Mouse (Mus musculus): ENCODE measurements around the gene Gm16253. TPM values are rescaled to one million over a fixed set of nuclear protein-coding genes. Genes with fewer than 3 reads are reported as not detected.

Gm16253 gene
- total RNA-seq, 2 experiments from 2014 or later, result not detected

DNA sequence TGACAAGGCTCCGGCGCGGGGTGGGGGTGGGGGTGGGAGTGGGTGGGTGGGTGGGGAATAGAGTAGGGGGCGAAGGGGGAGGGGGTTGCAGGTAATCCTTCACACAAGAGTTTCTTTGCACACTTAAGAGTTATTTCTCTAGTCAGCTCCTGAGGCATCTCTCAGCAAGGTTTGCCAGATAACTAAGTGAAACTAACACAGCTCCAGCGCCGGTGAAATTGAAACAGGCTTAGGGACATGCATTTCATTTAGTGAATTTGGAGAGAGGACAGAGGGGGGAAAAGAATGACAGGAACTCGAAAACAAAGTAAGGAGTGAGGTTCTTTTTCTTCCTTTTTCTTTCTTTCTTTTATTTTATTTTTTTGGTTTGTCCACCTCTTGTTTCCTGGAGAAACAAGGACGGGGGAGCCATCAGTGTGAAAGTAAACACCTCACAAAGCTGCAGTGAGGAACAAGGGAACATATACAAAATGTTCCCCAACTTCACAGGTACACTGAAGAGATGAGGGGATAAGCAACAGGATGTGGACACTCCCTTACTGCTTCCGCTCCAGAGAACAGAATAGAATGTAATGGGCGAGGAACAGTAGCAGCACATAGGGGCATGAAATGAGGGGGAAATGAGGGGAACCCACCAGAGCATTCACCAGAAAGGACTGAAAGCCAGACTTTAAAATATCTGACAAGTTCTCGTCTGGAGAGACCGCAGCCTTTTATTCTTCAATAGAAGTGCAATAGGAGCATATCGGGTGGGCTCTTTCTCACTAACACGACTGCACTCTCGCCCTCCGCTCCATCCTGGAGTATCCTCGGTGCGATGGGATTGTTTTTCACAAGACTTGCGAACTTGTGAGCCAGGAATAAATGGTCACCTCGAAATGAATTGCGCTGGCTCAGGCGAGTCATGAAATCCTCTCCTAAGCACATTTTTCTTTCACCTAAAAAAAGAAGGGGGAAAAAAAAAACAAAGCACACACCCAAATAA is 19.8 kb upstream of the Gm16253 start:
- no peak for ATAC-seq (replicated peaks; ENCODE audit: poor library complexity, severe bottlenecking)

DNA sequence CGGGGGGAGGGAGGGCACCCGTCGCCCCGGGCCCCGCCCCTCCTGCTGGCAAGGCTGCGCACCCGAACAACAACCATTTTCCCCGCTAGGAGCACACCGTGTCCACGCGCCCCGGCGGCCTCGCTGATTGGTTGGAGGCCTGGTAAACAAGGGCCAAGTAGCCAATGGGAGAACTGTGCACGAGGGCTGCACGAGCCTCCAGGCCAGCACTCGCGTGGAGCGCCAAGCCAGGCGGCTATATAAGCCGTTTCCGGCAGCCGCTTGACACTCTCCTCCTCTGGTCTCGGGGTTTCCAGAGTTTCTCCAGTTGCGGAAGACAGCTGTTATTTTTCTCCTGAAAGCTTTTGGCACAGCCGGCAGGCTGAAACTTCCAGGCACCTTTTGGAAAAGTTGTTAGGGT is 19.1 kb upstream of the Gm16253 start, which contains the start of gene Txnip:
Txnip (plus strand) TSS at position 264 of the 400 bp plus-strand sequence.
- ATAC-seq (replicated peaks; ENCODE audit: poor library complexity, severe bottlenecking), result peak; percentile 91

- ATAC-seq (replicated peaks; ENCODE audit: poor library complexity, severe bottlenecking), result no peak
Observed at GRCm38 (mm10) chr3:96558159-96558558, 18.6 kb upstream of the Gm16253 start.

- ATAC-seq (replicated peaks; ENCODE audit: poor library complexity, severe bottlenecking), result 0 out of 2 replicates have a peak, but pooled peaks have one; percentile 22
Observed at GRCm38 (mm10) chr3:96558668-96559196, 18.1 kb upstream of the Gm16253 start.

- peak; percentile 38 for ATAC-seq (replicated peaks; ENCODE audit: poor library complexity, severe bottlenecking)
Observed at GRCm38 (mm10) chr3:96559398-96559910, 17.3 kb upstream of the Gm16253 start.

- ATAC-seq (replicated peaks; ENCODE audit: poor library complexity, severe bottlenecking), result no peak
Observed at GRCm38 (mm10) chr3:96559911-96560850, 16.6 kb upstream of the Gm16253 start.

DNA sequence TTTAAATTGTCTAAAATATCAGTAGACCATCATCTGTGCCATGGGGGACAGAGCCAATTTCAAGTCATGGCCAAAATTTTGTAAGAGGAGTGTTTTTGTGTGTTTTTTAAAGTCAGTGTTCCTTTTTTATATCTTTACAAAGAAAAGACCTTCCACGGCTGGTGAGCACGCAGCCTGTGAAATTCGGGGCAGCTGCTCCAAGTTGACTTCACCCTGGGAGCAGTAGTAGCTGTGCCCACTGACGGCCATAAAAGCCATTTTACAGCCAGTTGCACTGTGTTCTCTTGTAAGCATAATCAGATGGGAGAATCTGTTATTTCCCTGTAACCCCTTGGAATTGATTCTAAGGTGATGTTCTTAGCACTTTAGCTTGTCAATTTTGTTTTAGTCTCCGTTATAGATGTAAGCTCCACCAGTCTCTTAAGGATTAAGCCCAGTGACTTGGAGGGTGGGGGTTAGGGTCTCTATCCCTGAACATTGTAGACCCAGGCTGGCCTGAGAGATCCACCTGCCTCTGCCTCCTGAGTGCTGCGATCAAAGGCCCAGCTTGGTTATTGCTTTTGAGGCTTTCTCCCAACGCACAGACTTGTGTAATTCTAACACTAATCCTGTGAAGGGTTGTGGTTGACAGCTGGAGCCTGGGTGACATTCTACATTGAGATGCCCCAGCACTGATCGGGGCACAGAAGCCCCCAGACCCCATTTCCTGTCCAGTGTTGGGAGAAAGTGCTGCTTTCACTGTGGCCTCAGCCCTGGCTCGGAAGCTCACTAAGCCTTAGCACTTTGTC is 15.7 kb upstream of the Gm16253 start:
- no peak for ATAC-seq (replicated peaks; ENCODE audit: poor library complexity, severe bottlenecking)

DNA sequence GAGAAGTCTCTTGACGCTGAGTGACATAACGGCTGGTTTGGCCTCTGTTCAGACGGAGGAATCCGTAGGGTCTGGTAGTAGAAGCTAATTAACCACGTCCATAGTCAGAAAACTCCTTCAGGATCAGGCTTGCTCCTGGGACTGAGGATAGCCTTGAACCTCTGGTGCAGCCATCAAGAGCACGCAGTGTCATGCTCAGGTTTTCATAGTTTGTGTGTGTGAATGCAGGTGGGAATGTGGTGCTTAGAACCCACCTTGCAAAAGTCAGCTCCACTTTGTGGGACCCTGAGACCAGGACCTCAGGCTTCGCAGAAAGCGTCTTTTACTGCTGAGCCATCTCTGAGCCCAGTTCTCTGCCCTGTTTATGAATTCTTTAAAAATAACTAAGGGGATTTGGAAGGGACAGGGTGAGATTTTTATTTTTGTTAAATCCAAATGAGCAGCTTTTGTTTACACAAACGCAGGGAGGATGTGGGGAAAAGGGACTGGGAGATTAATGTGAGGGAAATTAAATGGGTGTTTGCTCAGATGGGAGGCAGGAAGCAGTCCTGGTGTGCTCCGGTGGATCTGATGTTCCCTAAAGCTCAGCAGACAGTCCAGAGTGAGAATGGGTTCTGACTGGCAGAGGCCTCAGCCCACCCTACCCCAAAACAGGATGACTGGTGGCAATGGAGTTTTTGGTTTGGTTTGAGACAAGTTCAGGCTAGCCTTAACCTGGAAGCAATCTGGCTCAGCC is 14.7 kb upstream of the Gm16253 start:
- ATAC-seq (replicated peaks; ENCODE audit: poor library complexity, severe bottlenecking), result no peak

- ATAC-seq (replicated peaks; ENCODE audit: poor library complexity, severe bottlenecking), result no peak
Observed at GRCm38 (mm10) chr3:96563267-96563666, 13.5 kb upstream of the Gm16253 start.

DNA sequence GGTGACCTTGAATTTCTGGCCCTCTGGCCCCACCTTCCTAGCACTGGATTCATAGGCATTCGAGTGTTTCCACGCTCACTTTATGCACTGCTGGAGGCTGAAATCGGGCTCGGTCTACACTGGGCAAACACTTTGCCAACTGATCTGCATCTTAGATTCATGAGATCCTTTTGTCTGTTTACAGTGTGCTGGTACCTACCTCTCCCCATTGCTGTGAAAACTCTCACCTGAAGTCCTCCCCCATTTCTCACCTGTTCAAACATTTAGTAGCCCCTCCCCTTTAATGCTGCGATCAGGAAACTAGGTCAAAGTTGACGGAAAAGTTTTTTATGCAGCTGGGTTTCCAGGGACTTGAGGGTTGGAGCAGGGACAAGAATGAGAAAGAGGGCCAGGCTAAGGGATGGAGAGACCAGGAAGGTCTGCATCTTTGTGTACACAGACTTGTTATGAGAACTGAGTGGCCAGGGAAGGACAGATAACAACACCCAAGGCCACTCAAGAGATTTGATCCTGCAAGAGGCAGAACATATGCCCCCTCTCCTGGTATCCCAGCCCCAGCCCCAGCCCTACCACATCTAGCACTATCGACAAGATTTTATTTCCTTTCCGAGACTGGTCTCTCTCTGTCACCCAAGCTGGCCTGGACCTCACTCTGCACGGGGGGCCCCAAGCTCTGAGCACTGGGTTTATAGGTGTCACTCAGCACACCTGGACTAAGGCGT is 12.7 kb upstream of the Gm16253 start:
- no peak for ATAC-seq (replicated peaks; ENCODE audit: poor library complexity, severe bottlenecking)

DNA sequence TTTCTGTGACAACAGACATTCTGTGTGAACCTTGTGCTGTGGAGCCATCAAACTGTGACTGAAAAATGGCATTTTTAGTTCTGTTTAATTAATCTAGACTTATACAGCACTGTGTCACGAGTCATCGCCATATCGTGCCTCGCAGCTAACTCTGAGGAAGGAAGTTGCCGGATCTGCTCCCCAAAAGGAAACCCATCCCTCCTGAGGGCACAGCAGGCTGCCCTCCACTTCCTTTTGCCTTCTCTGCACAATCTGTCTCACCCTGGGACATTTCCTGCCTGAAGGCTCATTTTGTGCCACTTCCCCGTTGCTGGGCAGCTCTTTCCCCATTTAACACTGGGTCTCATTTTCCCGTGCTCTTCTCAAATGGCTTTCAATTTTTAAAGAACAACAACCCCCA is 12.2 kb upstream of the Gm16253 start:
- ATAC-seq (replicated peaks; ENCODE audit: poor library complexity, severe bottlenecking), result peak; percentile 93

DNA sequence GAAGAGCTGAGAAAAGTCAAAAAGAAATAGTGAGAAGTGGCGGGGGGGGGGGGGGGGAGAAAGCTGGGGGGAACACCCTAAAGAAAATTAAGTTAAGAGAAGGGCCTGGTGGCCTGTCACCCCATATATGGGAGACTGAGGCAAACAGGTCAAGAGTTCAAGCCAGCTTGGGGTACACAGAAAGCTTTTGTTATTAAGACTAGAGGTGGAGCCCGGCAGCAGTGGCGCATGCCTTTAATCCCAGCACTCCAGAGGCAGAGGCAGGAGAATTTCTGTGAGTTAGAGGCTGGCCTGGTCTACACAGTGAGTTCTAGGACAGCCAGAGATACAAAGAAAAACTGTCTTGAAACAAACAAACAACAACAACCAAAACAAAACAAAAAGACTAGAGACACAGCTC is 11.7 kb upstream of the Gm16253 start:
- ATAC-seq (replicated peaks; ENCODE audit: poor library complexity, severe bottlenecking), result no peak

GRCm38 (mm10) chr3:96566661-96567450 is 9.9 kb upstream of the Gm16253 start:
- ATAC-seq (replicated peaks; ENCODE audit: poor library complexity, severe bottlenecking), result 0 out of 2 replicates have a peak, but pooled peaks have one; percentile 17

GRCm38 (mm10) chr3:96568605-96569004 is 8.2 kb upstream of the Gm16253 start:
- no peak for ATAC-seq (replicated peaks; ENCODE audit: poor library complexity, severe bottlenecking)

DNA sequence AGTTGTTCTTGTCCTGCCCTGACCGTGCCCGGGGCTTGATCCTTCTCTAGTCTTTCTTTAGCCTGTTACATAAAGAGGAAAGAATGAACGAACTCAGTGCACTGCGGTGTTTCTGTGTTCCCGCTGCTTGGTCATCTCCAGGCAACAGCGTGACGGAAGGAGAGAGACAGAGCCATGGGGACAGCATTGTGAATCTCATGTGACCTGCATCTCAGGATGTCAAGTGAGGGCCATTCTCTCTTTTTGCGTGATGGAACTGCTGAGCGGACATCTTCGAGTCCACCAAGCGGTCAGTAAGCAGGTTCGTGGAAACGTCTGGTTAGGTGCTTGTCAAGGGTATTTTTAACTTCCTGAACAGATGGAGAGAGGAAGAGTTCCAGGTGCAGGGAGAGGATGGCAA is 7.3 kb upstream of the Gm16253 start:
- ATAC-seq (replicated peaks; ENCODE audit: poor library complexity, severe bottlenecking), result no peak

DNA sequence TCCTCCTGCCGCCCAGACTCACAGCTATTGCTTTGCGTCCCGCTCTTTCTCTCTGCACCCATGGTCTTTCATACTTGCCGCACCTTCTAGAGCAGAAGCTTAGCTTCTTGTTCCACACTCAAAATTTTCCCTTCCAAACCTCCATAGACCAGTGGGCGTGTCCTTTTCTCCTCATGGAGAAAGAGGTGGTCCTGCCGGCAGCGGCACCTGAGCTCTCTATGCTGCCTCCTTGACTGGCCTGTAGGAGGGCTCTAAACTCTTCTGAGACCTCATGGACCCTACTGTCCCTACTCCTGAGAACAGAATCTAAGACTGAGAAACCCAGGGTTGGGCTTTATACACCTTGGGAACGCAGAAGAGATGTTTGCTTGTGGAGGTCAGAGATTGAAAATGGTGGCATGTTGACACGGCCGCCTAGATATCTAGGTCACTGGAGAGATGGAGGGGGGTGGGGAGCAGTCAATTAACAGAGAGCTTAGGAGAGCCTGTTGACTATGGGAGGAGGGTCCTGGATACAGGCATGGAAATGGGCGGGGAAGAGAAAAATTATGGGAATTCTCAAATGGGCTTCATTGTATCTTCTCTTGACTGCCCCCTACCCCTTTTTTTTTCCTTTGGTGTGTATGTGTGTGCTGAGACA is 6.7 kb upstream of the Gm16253 start:
- ATAC-seq (replicated peaks; ENCODE audit: poor library complexity, severe bottlenecking), result no peak

DNA sequence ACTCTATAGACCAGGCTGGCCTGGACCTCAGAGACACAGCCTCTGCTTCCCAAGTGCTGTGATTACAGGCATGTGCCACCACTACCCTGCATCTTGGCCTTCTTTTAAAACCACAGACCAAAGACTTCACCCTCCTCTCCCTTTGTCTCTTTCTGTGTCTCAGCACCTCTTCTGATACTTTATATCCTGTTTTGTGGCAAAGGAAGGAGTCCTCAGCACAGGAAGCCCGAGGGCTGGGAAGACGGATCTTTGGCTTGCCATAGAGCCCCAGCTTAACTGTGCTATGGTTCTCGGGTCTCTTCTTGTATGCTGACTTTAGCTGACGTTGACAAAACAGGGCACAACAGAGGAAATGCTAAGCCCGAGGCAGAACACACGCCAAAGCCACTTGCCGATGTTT is 6.1 kb upstream of the Gm16253 start:
- no peak for ATAC-seq (replicated peaks; ENCODE audit: poor library complexity, severe bottlenecking)

Measured in granulocyte monocyte progenitor cell, adult 5-6 weeks (primary cell).